Mouse (Mus musculus) intestine, embryonic 15.5 days (tissue): ENCODE measurements at regions not wholly inside any gene's neighbourhood (a gene's known extent, or its start where the extent isn't known, plus 50 kb on each side); places are given as distances from the start of the nearest gene placed in this dataset.

Source experiments
- ATAC-seq: fragments of 200-750 bp; cut with Nextera tagmentation; 2 replicates; pipeline ENCODE4 v1.8.0; 2017; ENCODE audit warnings: moderate TSS enrichment, moderate library complexity
- H3K27ac ChIP-seq: fragments of 300-500 bp; sonication (generic); 2 replicates; pipeline ENCODE4 v1.5.1; 2015; ENCODE audit warnings: mild to moderate bottlenecking, inconsistent platforms
- H3K27me3 ChIP-seq: fragments of 300-500 bp; sonication (generic); replicated peaks from 2 replicates; pipeline ENCODE4 v1.6.1; 2015; ENCODE audit warnings: inconsistent platforms
- H3K36me3 ChIP-seq: fragments of 300-500 bp; sonication (generic); 2 replicates; pipeline ENCODE4 v1.6.1; 2015; ENCODE audit warnings: inconsistent platforms
- H3K4me1 ChIP-seq: fragments of 300-500 bp; sonication (generic); replicated peaks from 2 replicates; pipeline ENCODE4 v1.6.1; 2015; ENCODE audit warnings: inconsistent platforms
- H3K4me2 ChIP-seq: fragments of 300-500 bp; sonication (generic); replicated peaks from 2 replicates; pipeline ENCODE4 v1.6.1; 2015; ENCODE audit warnings: mild to moderate bottlenecking, inconsistent platforms
- H3K4me3 ChIP-seq: fragments of 300-500 bp; sonication (generic); replicated peaks from 2 replicates; pipeline ENCODE4 v1.5.1; 2015; ENCODE audit warnings: inconsistent platforms
- H3K9ac ChIP-seq: fragments of 300-500 bp; sonication (generic); 2 replicates; pipeline ENCODE4 v1.6.1; 2015; ENCODE audit warnings: inconsistent platforms
- H3K9me3 ChIP-seq: fragments of 300-500 bp; sonication (generic); 2 replicates; pipeline ENCODE4 v1.6.1; 2016; ENCODE audit warnings: inconsistent platforms
- WGBS: fragments of 180-500 bp; shearing (Covaris S2); methylation state at CpG from one replicate; pipeline ENCODE4 v1.1.7; 2015; 5-methylcytosine and 5-hydroxymethylcytosine counted together

DNA sequence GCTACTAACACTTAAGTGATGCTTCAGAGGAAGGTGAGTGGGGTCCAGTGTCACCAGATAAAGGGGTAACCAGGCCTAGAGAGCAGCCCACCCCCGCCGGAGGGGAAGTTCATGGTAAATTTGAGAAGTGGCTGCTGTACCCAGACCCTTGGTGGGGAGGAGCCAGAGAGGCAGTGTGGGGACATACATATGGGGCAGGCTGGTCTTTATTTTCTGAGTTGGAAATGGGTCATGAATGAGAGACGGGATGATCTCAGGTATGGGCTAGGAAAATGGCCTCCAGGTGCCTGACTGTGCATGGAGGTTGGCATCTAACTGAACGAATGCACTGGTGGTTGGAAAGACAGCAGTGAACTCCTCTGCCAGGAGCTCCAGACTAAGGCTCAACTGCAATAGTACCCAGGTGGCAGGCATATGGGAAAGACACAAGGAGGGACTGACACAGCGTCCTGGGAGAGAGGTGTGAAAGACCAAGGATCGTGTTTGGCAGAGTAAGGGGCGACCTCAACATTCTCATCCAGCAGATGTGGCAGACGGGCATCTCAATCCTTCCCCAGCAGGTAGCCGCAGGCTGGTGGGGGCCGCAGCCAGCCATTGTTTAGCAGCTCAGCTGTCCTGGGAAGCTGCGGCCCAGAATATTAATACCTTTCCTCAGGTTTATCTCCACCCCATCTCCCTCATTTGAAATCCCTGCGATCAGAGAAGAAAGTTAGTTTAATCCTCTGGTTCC is 387.7 kb downstream of the Rps24 start:
- Histone ChIP-seq H3K27ac (no peak overlapping the region), H3K4me3 (no peak overlapping the region), H3K4me1 (no peaks in the 10 kb centered on the region), H3K36me3 (no peaks in the 10 kb centered on the region), H3K27me3 (no peaks in the 10 kb centered on the region), H3K4me2 (no peak overlapping the region), H3K9me3 (no peaks in the 10 kb centered on the region), H3K9ac (no peak overlapping the region)
- no peak for ATAC-seq
- 71% methylated on average over 12 of the region's 12 CpGs for WGBS

DNA sequence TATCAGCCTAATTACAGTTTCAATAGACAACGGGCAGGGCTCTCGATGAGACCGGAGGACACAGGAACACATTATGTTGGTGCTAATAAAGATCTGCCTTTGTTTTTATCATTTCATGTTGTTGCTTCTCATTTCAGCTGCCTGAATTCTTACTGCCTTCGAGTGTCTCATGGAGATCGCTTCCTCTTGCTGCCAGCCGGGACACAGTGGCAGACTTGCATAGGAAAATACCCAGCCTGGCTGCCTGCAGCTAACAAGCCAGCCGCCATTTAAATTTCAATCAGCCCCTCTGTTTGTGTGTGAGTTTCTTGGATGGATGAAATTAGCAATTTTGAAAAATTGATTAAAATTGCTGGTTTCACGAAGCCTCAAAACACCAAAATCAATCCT is 388.2 kb downstream of the Rps24 start:
- H3K27me3 ChIP-seq, result no peaks in the 10 kb centered on the region
- no peak overlapping the region for H3K9ac ChIP-seq
- no peak overlapping the region for H3K4me3 ChIP-seq
- no peak overlapping the region for H3K4me2 ChIP-seq
- H3K36me3 ChIP-seq, result no peaks in the 10 kb centered on the region
- H3K4me1 ChIP-seq, result no peaks in the 10 kb centered on the region
- H3K9me3 ChIP-seq, result no peaks in the 10 kb centered on the region
- WGBS, result 70% methylated on average over 8 of the region's 8 CpGs
- no peak for ATAC-seq
- H3K27ac ChIP-seq, result no peak overlapping the region

DNA sequence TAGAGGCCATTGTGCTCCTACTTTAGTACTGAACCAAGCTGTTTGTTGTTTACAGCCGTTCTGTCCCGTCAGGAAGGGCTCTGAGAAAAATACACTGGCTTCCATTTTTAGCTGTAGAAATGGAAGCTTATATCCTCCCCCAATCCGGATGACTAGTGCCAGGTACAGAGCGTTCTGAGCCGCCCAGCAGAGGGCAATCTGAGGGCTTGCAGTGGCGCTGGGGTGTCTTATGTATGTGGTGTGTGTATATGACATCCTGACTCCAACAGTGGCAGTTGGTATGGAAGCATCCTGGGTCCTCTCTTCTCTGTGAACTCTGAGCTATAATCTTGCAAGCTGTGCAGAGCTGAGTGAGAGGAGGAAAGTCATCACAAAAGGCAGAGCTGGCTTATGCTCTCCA is 389.0 kb downstream of the Rps24 start:
- WGBS, result 68% methylated on average over 6 of the region's 6 CpGs
- no peak for ATAC-seq

DNA sequence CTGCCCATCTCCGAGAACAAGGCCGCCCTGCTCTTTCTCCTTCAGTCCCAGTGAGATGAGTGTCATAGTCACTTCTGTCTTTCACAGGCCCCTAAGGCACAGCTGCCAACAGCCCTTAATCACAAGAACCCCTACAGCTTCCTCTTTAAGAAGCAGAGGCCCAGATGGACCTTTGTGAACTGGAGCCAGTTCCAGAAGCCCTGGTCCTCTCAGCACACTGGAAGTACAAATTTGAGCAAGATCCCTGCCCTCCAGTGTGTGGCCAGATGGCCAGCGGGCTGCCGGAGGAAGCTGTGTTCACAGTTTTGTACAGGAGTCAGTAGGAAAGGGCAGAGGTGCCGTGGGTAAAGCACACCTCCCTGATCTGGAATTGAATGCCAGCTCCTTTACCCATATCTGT is 389.6 kb downstream of the Rps24 start:
- no peak overlapping the region for H3K9ac ChIP-seq
- 90% methylated on average over 5 of the region's 5 CpGs for WGBS
- H3K36me3 ChIP-seq, result no peaks in the 10 kb centered on the region

More for the DNA sequence above, 389.0 kb downstream of the Rps24 start:
- Histone ChIP-seq H3K27ac (no peak overlapping the region), H3K9me3 (no peaks in the 10 kb centered on the region), H3K4me1 (no peaks in the 10 kb centered on the region), H3K4me3 (no peak overlapping the region), H3K9ac (no peak overlapping the region), H3K36me3 (no peaks in the 10 kb centered on the region), H3K27me3 (no peaks in the 10 kb centered on the region), H3K4me2 (no peak overlapping the region)

DNA sequence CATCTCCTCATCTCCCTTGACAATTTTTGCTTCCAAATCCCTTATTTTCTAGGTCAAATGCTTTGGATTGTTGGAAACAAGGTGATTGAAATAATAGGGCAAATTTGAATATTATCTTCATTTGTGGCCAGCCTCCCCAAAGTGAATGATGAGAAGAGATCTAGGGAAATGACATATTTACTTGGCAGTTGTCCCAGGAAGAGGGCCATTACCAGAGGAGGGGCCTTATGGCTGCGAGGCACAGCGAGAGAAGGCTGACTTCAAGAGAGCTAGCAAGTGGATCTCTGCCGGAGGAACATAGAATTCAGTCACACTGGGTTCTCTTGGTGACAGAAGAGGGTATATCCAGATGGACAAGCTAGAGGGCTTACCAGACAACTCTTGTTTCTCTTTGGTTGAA is 390.9 kb downstream of the Rps24 start:
- WGBS, result 50% methylated on average over 3 of the region's 3 CpGs
- Histone ChIP-seq H3K4me1 (no peaks in the 10 kb centered on the region), H3K27ac (no peak overlapping the region), H3K4me2 (no peak overlapping the region), H3K36me3 (no peaks in the 10 kb centered on the region), H3K9ac (no peak overlapping the region), H3K9me3 (no peaks in the 10 kb centered on the region), H3K4me3 (no peak overlapping the region), H3K27me3 (no peaks in the 10 kb centered on the region)
- no peak for ATAC-seq

More for the DNA sequence above, 389.6 kb downstream of the Rps24 start:
- no peak overlapping the region for H3K4me3 ChIP-seq
- no peaks in the 10 kb centered on the region for H3K27me3 ChIP-seq
- no peak for ATAC-seq
- H3K27ac ChIP-seq, result no peak overlapping the region
- H3K9me3 ChIP-seq, result no peaks in the 10 kb centered on the region
- no peak overlapping the region for H3K4me2 ChIP-seq
- no peaks in the 10 kb centered on the region for H3K4me1 ChIP-seq

GRCm38 (mm10) chr14:24886164-24886563 is 399.2 kb downstream of the Rps24 start:
- no peak for ATAC-seq
- Histone ChIP-seq H3K27ac (no peak overlapping the region), H3K27me3 (no peaks in the 10 kb centered on the region), H3K4me2 (no peak overlapping the region), H3K36me3 (no peaks in the 10 kb centered on the region), H3K4me3 (no peak overlapping the region), H3K4me1 (no peaks in the 10 kb centered on the region), H3K9me3 (no peaks in the 10 kb centered on the region), H3K9ac (no peak overlapping the region)
- 77% methylated on average over 1 of the region's 1 CpGs for WGBS

DNA sequence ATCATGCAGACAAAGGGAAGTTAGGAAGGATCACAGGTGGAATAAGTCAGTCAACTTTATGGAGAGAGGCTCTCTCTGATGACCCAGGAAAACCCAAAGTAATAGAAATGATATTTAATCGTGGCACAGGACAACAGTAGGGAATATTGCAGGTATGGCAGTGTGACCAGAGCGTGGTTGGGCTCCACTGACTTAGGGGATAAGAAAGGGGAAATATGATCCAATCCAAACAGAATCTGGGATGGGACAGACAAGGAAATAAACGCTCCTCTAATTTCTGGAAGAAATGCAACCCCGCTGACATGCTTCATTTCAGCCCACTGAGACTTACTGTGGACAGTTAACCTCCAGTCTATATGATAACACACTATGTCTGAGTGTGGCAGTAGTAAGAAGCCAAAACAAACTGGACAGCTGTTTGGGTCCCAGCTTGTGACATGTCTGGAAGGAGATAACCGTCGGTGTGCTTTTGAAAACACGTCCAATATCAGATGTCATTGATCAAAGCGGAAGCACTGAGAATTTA is 400.0 kb downstream of the Rps24 start:
- H3K4me3 ChIP-seq, result no peak overlapping the region
- H3K27me3 ChIP-seq, result no peaks in the 10 kb centered on the region
- H3K4me2 ChIP-seq, result no peak overlapping the region
- no peak overlapping the region for H3K9ac ChIP-seq
- 72% methylated on average over 8 of the region's 8 CpGs for WGBS
- no peaks in the 10 kb centered on the region for H3K36me3 ChIP-seq
- no peak for ATAC-seq
- H3K9me3 ChIP-seq, result no peaks in the 10 kb centered on the region
- no peak overlapping the region for H3K27ac ChIP-seq
- H3K4me1 ChIP-seq, result no peaks in the 10 kb centered on the region

DNA sequence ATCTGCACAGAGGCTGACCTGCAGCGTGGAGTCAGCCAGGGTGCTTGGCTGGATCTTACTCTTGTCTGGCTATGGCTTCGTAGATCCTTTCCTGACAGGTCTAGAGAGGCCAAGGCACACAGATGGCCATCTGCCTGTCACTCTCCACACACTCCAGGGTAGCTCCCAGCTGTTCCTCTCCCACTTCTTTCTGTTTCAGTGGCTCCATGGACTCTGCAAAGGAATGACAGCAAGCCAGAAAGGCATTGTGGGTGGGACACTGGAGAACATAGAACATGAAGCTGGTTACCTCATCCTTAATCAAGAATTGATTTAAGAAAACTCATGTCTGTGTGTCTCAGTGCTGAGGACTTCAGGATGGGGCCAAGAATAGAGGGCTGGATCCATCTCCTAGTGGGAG is 403.9 kb downstream of the Rps24 start:
- H3K9me3 ChIP-seq, result no peaks in the 10 kb centered on the region
- no peak overlapping the region for H3K9ac ChIP-seq
- H3K36me3 ChIP-seq, result no peaks in the 10 kb centered on the region
- no peak for ATAC-seq
- no peaks in the 10 kb centered on the region for H3K27me3 ChIP-seq
- WGBS, result 83% methylated on average over 2 of the region's 2 CpGs
- H3K4me3 ChIP-seq, result no peak overlapping the region
- H3K4me2 ChIP-seq, result no peak overlapping the region
- H3K27ac ChIP-seq, result no peak overlapping the region
- H3K4me1 ChIP-seq, result no peaks in the 10 kb centered on the region

DNA sequence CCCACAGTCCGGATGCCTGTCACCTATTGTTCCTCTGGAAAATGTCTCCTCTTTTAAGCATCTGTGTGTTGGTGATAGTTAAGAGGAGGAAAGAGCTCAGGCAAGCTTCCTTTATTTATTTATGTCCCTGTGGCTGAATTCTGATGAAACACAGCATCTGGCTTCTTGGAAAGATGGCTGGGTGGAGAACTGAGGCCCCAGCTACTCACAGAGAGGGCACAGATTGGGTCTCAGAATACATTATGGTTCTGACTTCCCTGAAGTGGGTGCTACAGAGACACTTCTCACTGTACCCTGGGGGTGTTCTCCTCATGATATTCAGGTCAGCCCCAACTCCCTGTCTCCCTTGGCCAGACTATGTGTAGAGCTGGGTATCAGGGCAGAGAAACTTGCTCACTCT is 408.3 kb downstream of the Rps24 start:
- no peak for ATAC-seq
- 37% methylated on average over 1 of the region's 1 CpGs for WGBS
- H3K9me3 ChIP-seq, result no peaks in the 10 kb centered on the region
- no peak overlapping the region for H3K9ac ChIP-seq
- H3K36me3 ChIP-seq, result no peaks in the 10 kb centered on the region
- H3K4me2 ChIP-seq, result no peak overlapping the region
- 0 out of 2 replicates have a peak overlapping the region, but pooled peaks have one; percentile 27 for H3K27ac ChIP-seq
- no peaks in the 10 kb centered on the region for H3K27me3 ChIP-seq
- H3K4me1 ChIP-seq, result no peaks in the 10 kb centered on the region
- H3K4me3 ChIP-seq, result no peak overlapping the region

GRCm38 (mm10) chr14:24896681-24897080 is 409.8 kb downstream of the Rps24 start:
- Histone ChIP-seq H3K27ac (no peak overlapping the region), H3K9ac (no peak overlapping the region), H3K4me3 (no peak overlapping the region), H3K9me3 (no peaks in the 10 kb centered on the region), H3K4me2 (no peak overlapping the region), H3K36me3 (no peaks in the 10 kb centered on the region), H3K4me1 (peaks cover 8% of the 10 kb centered on the region), H3K27me3 (no peaks in the 10 kb centered on the region)
- ATAC-seq, result no peak
- 91% methylated on average over 5 of the region's 5 CpGs for WGBS

GRCm38 (mm10) chr14:24900501-24901179 is 413.7 kb downstream of the Rps24 start:
- Histone ChIP-seq H3K27ac (peak overlapping the region; percentile 54), H3K27me3 (no peaks in the 10 kb centered on the region), H3K9ac (no peak overlapping the region), H3K9me3 (no peaks in the 10 kb centered on the region), H3K36me3 (no peaks in the 10 kb centered on the region), H3K4me3 (no peak overlapping the region), H3K4me1 (peaks cover 8% of the 10 kb centered on the region), H3K4me2 (no peak overlapping the region)
- 59% methylated on average over 13 of the region's 13 CpGs for WGBS
- ATAC-seq, result peak; percentile 62

DNA sequence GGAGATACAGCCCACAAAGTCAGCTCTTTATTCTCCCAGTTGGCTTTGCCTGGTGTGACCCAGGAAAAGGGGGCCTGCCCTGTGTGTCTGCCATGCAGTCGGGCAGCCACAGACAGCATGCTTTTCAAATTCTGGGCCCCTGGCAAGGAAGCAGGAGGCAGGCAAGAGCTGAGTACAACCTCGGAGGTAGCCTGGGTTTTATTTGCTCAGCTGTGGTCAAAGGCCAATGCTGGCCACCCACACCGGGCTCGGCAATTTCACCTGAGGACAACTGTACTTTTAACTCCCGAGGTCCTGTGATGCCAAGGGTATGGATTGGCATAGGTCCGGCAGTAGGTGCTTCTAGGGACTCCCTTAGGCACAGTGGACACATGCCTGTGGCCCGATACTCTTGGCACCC is 414.8 kb downstream of the Rps24 start:
- H3K27me3 ChIP-seq, result no peaks in the 10 kb centered on the region
- no peak overlapping the region for H3K4me3 ChIP-seq
- no peaks in the 10 kb centered on the region for H3K36me3 ChIP-seq
- no peaks in the 10 kb centered on the region for H3K9me3 ChIP-seq
- 62% methylated on average over 7 of the region's 7 CpGs for WGBS
- ATAC-seq, result no peak
- H3K4me2 ChIP-seq, result no peak overlapping the region
- no peak overlapping the region for H3K27ac ChIP-seq
- H3K4me1 ChIP-seq, result peaks cover 8% of the 10 kb centered on the region
- no peak overlapping the region for H3K9ac ChIP-seq

DNA sequence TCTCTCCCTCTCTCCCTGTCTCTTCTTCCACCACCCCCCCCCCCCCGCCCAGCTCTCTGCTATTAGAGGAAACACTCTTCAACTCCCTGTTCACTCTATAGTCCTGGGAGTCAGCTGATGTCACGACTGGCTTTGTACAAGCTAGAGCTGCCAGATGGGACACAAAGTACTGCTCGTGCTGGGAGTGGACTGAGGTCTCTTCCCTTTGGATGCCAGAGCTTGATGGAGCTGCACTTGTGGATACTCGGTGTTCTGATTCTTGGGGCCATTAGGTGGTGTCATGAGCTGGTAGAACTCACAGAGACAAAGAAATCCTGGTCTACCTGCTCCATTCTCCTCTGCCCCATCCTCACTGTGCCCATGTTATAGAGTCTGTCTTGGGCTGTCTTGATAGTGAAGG is 415.9 kb downstream of the Rps24 start:
- Histone ChIP-seq H3K9me3 (no peaks in the 10 kb centered on the region), H3K4me1 (peaks cover 8% of the 10 kb centered on the region), H3K4me3 (no peak overlapping the region), H3K4me2 (no peak overlapping the region), H3K36me3 (no peaks in the 10 kb centered on the region), H3K9ac (no peak overlapping the region), H3K27ac (no peak overlapping the region), H3K27me3 (no peaks in the 10 kb centered on the region)
- no peak for ATAC-seq
- 7% methylated on average over 3 of the region's 4 CpGs for WGBS
